Mouse (Mus musculus): ENCODE data around the gene Pphln1. TPM values are rescaled to one million over a fixed set of nuclear protein-coding genes. Genes with fewer than 3 reads are reported as not detected.

The Pphln1 gene
- polyA plus RNA-seq, 1 experiment from 2014 or later: 43.3 TPM

- no peaks in the 10 kb centered on the region for H3K27me3 ChIP-seq (ENCODE audit: control insufficient read depth, insufficient read depth, low read length)
- 0 out of 2 replicates have a peak overlapping the region, but pooled peaks have one; percentile 98 for H3K27ac ChIP-seq (ENCODE audit: low read depth, low read length)
- peak overlapping the region; percentile 91; the same call in 1 of the 2 replicates for H3K4me3 ChIP-seq (ENCODE audit: low read depth, low read length)
- H3K36me3 ChIP-seq (ENCODE audit: control insufficient read depth, insufficient read depth, low read length): no peaks in the 10 kb centered on the region
- no peak for ATAC-seq (replicated peaks; ENCODE audit: insufficient number of reproducible peaks, low FRiP score, low TSS enrichment)
- peaks cover 58% of the 10 kb centered on the region for H3K4me1 ChIP-seq (ENCODE audit: control insufficient read depth, insufficient read depth, low read length)
- no peak overlapping the region for H3K9ac ChIP-seq (ENCODE audit: low read depth, low read length)
- no peaks in the 10 kb centered on the region for H3K9me3 ChIP-seq (replicated peaks; ENCODE audit: control insufficient read depth, low read length)
- H3K4me2 ChIP-seq: peak overlapping the region; percentile 90
- WGBS (ENCODE audit: insufficient replicate concordance): 62% methylated on average over 11 of the region's 11 CpGs
These were observed 118.9 kb downstream of the Pphln1 start for GRCm38 (mm10) chr15:93517022-93517565.

DNA sequence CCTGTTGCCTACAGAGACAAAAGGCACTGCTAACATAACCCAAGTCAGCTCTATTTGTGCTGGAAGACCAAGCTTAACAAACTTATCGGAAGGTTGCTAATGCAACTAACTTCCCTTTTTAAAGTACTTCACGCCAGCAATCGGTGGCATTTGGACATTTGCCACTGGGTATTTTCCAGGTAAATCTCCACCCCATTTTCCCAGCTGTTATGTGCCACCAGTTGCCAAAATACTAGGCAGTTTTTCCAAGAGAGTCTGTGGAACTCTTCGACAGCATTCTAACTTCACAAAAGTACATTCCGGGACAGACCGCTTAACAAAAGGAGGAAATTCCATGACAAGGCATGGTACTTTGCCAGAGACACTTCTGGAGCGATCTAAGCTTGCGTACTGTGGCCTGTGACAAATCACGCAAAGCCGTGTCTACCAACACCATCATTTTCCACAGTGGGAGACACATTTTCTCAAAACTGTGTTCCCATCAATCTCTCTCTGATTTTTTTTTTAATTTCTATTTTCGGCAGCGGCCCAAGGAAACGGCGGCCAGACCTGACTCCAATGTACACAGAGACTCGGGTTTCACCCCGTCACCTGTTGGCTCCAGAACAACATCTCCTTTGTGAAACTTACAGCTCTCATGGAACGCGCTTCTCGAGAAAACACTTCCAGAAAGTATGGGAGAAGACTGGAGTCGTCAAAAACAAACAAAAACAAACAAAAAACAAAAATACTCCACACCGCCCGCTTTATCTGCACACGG is 120.2 kb downstream of the Pphln1 start:
- Histone ChIP-seq H3K4me1 (ENCODE audit: control insufficient read depth, insufficient read depth, low read length) (peaks cover 59% of the 10 kb centered on the region), H3K4me3 (ENCODE audit: low read depth, low read length) (peak overlapping the region; percentile 91), H3K9ac (ENCODE audit: low read depth, low read length) (peak overlapping the region; percentile 94), H3K27me3 (ENCODE audit: control insufficient read depth, insufficient read depth, low read length) (no peaks in the 10 kb centered on the region), H3K27ac (ENCODE audit: low read depth, low read length) (peak overlapping the region; percentile 98), H3K36me3 (ENCODE audit: control insufficient read depth, insufficient read depth, low read length) (no peaks in the 10 kb centered on the region), H3K4me2 (peak overlapping the region; percentile 90), H3K9me3 (replicated peaks; ENCODE audit: control insufficient read depth, low read length) (no peaks in the 10 kb centered on the region)
- WGBS (ENCODE audit: insufficient replicate concordance): 3% methylated on average over 23 of the region's 23 CpGs
- no peak for ATAC-seq (replicated peaks; ENCODE audit: insufficient number of reproducible peaks, low FRiP score, low TSS enrichment)

GRCm38 (mm10) chr15:93518941-93519835 is 121.0 kb downstream of the Pphln1 start:
- H3K9ac ChIP-seq (ENCODE audit: low read depth, low read length): peak overlapping the region; percentile 94

GRCm38 (mm10) chr15:93519836-93520826 is 122.0 kb downstream of the Pphln1 start:
- peak overlapping the region; percentile 98 for H3K27ac ChIP-seq (ENCODE audit: low read depth, low read length)
- peak overlapping the region; percentile 94 for H3K9ac ChIP-seq (ENCODE audit: low read depth, low read length)
- no peaks in the 10 kb centered on the region for H3K36me3 ChIP-seq (ENCODE audit: control insufficient read depth, insufficient read depth, low read length)
- H3K4me1 ChIP-seq (ENCODE audit: control insufficient read depth, insufficient read depth, low read length): peaks cover 57% of the 10 kb centered on the region
- ATAC-seq (replicated peaks; ENCODE audit: insufficient number of reproducible peaks, low FRiP score, low TSS enrichment): no peak
- no peaks in the 10 kb centered on the region for H3K9me3 ChIP-seq (replicated peaks; ENCODE audit: control insufficient read depth, low read length)
- peak overlapping the region; percentile 90 for H3K4me2 ChIP-seq
- peak overlapping the region; percentile 91 for H3K4me3 ChIP-seq (ENCODE audit: low read depth, low read length)
- no peaks in the 10 kb centered on the region for H3K27me3 ChIP-seq (ENCODE audit: control insufficient read depth, insufficient read depth, low read length)
- WGBS (ENCODE audit: insufficient replicate concordance): 2% methylated on average over 17 of the region's 17 CpGs

More at GRCm38 (mm10) chr15:93518941-93519835, 121.0 kb downstream of the Pphln1 start:
- Histone ChIP-seq H3K4me3 (ENCODE audit: low read depth, low read length) (peak overlapping the region; percentile 91), H3K27ac (ENCODE audit: low read depth, low read length) (peak overlapping the region; percentile 98), H3K36me3 (ENCODE audit: control insufficient read depth, insufficient read depth, low read length) (no peaks in the 10 kb centered on the region), H3K4me1 (ENCODE audit: control insufficient read depth, insufficient read depth, low read length) (peaks cover 60% of the 10 kb centered on the region), H3K27me3 (ENCODE audit: control insufficient read depth, insufficient read depth, low read length) (no peaks in the 10 kb centered on the region), H3K9me3 (replicated peaks; ENCODE audit: control insufficient read depth, low read length) (no peaks in the 10 kb centered on the region), H3K4me2 (peak overlapping the region; percentile 90)
- peak; percentile 85 for ATAC-seq (replicated peaks; ENCODE audit: insufficient number of reproducible peaks, low FRiP score, low TSS enrichment)
- under 1% methylated on average over 85 of the region's 85 CpGs for WGBS (ENCODE audit: insufficient replicate concordance)

DNA sequence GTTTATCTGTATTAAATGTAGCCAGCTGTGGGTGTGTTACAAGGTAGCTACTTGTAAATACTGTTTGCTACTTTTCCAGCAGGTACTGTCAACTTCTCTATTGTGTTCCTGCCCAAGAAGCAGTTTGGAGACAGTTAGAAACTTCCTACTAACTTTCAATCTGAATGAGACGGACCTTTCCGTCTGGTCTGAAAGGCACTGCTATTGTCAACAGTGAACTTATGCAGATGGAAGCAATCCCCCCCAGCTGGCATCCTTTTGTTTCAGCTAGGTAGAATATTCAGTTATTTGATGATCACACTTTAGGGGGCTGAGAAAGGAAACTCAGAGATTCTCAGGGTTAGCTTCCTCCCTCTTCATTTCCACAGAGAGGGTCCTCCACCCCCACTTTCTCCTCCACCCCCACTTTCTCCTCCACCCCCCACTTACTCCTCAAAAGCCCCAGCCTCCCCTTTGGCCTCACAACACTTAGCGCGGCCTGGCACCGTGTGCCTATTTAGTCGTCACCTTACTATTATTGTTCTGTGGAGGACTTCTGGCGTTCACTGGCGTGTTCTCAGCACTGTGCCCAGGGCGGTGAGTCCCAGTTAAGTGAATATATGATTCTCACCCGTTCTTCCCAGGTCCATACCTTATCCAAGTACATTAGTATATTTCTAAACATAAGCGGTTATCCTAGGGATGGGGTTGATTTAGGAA is 123.1 kb downstream of the Pphln1 start:
- H3K4me2 ChIP-seq: peak overlapping the region; percentile 90
- WGBS (ENCODE audit: insufficient replicate concordance): 14% methylated on average over 11 of the region's 11 CpGs
- ATAC-seq (replicated peaks; ENCODE audit: insufficient number of reproducible peaks, low FRiP score, low TSS enrichment): no peak

DNA sequence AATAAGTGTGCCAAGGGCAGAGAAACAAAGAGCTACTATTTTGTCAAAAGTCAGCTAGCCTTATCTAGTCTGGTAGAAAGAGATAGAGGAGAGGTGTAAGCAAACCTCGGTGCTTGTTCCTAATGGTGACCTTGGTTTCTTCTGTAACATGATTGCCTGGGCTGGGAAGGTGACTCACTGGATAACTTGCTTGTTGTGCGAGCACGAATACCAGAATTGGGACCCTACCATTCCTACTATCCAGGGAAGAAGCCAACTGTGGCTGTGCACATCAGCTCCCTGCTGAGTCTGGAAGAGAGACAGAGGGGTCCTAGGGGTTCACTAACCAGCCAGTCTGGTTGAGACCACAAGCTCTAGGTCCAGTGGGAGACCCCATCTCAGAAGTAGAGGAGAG is 123.6 kb downstream of the Pphln1 start:
- H3K4me2 ChIP-seq: peak overlapping the region; percentile 90; the same call in 1 of the 2 replicates
- no peak for ATAC-seq (replicated peaks; ENCODE audit: insufficient number of reproducible peaks, low FRiP score, low TSS enrichment)
- peaks cover 56% of the 10 kb centered on the region for H3K4me1 ChIP-seq (ENCODE audit: control insufficient read depth, insufficient read depth, low read length)

More for the DNA sequence above, 123.1 kb downstream of the Pphln1 start:
- Histone ChIP-seq H3K9me3 (replicated peaks; ENCODE audit: control insufficient read depth, low read length) (no peaks in the 10 kb centered on the region), H3K4me1 (ENCODE audit: control insufficient read depth, insufficient read depth, low read length) (peaks cover 56% of the 10 kb centered on the region), H3K9ac (ENCODE audit: low read depth, low read length) (peak overlapping the region; percentile 50; the same call in 1 of the 2 replicates), H3K4me3 (ENCODE audit: low read depth, low read length) (no peak overlapping the region), H3K27ac (ENCODE audit: low read depth, low read length) (peak overlapping the region; percentile 98), H3K36me3 (ENCODE audit: control insufficient read depth, insufficient read depth, low read length) (no peaks in the 10 kb centered on the region), H3K27me3 (ENCODE audit: control insufficient read depth, insufficient read depth, low read length) (no peaks in the 10 kb centered on the region)

DNA sequence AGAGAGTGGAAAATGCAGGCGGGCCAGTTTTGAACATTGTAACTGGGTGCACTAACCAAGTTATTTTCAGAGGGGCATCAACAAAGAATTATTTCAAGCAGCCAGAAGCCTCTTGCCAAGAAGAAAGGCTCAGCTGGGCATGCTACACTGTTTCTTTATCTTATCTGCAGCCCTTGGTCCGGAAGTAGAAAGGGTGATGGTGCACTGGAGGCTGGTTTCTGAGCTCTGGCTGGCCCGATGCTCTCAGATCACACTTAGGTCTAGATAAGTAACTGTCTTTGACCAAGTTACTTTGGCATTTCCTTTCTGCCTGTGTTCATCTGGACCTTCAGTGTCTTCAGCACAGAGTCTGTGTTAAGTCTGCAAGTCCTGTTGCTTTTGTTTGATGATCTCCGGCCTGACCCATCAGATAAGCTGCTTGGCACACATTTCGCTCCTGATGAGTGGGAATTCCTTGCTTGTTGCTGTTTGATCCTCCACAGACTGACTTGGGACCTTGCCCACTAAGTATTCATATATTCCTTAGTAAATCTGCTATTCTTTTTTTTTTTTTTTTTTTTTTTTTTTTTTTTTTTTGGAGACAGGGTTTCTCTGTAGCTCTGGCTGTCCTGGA is 127.3 kb downstream of the Pphln1 start:
- H3K4me2 ChIP-seq: peak overlapping the region; percentile 10
- peak overlapping the region; percentile 42 for H3K27ac ChIP-seq (ENCODE audit: low read depth, low read length)
- no peaks in the 10 kb centered on the region for H3K36me3 ChIP-seq (ENCODE audit: control insufficient read depth, insufficient read depth, low read length)
- H3K4me1 ChIP-seq (ENCODE audit: control insufficient read depth, insufficient read depth, low read length): peaks cover 73% of the 10 kb centered on the region
- no peak for ATAC-seq (replicated peaks; ENCODE audit: insufficient number of reproducible peaks, low FRiP score, low TSS enrichment)
- no peak overlapping the region for H3K4me3 ChIP-seq (ENCODE audit: low read depth, low read length)
- no peaks in the 10 kb centered on the region for H3K9me3 ChIP-seq (replicated peaks; ENCODE audit: control insufficient read depth, low read length)
- WGBS (ENCODE audit: insufficient replicate concordance): 22% methylated on average over 5 of the region's 5 CpGs
- no peaks in the 10 kb centered on the region for H3K27me3 ChIP-seq (ENCODE audit: control insufficient read depth, insufficient read depth, low read length)
- H3K9ac ChIP-seq (ENCODE audit: low read depth, low read length): no peak overlapping the region

More for the DNA sequence above, 123.6 kb downstream of the Pphln1 start:
- peak overlapping the region; percentile 50; the same call in 1 of the 2 replicates for H3K9ac ChIP-seq (ENCODE audit: low read depth, low read length)
- H3K4me3 ChIP-seq (ENCODE audit: low read depth, low read length): no peak overlapping the region
- no peaks in the 10 kb centered on the region for H3K9me3 ChIP-seq (replicated peaks; ENCODE audit: control insufficient read depth, low read length)
- WGBS (ENCODE audit: insufficient replicate concordance): 19% methylated on average over 3 of the region's 3 CpGs
- peak overlapping the region; percentile 98 for H3K27ac ChIP-seq (ENCODE audit: low read depth, low read length)
- no peaks in the 10 kb centered on the region for H3K27me3 ChIP-seq (ENCODE audit: control insufficient read depth, insufficient read depth, low read length)
- no peaks in the 10 kb centered on the region for H3K36me3 ChIP-seq (ENCODE audit: control insufficient read depth, insufficient read depth, low read length)

All from heart, embryonic 11.5 days (tissue).